Mouse (Mus musculus) T-helper 1 cell (primary cell): ENCODE results near the gene Olfr1206.

Source experiments
- in situ Hi-C: fragments of 300-600 bp; cut with MboI, MseI; formaldehyde crosslinking; loops from one replicate; pipeline ENCODE4 v1.15.1; 2025; ENCODE audit warnings: high pct_unique_total_duplicates

Olfr1206 gene

GRCm38 (mm10) chr2:88862931-88863330, at the start of gene Olfr1206:
Olfr1206 (plus strand) TSS chr2:88863231.
- in situ Hi-C loops = no loop called here

GRCm38 (mm10) chr2:88814196-88814595, 48.8 kb upstream of the Olfr1206 start, which contains the start of gene Olfr1202:
Olfr1202 (plus strand) TSS chr2:88814496.
- in situ Hi-C loops = no loop called here

- in situ Hi-C loops = no loop called here
Measured at GRCm38 (mm10) chr2:88829437-88829836, 33.6 kb upstream of the Olfr1206 start, which contains the start of gene Olfr1205. Olfr1205 (plus strand) TSS chr2:88829737.

- in situ Hi-C loops = no loop called here
Measured at GRCm38 (mm10) chr2:88838477-88838876, 24.6 kb upstream of the Olfr1206 start.

GRCm38 (mm10) chr2:88848992-88849391, 14.0 kb upstream of the Olfr1206 start, which contains the start of gene Olfr1204:
Olfr1204 (plus strand) TSS chr2:88849292.
- in situ Hi-C loops = no loop called here

GRCm38 (mm10) chr2:88902211-88902610, 39.2 kb downstream of the Olfr1206 start, which contains the start of gene Olfr1208:
Olfr1208 (minus strand) TSS chr2:88902311.
- in situ Hi-C loops = no loop called here

GRCm38 (mm10) chr2:88915057-88915456, 52.0 kb downstream of the Olfr1206 start, which contains the start of gene Olfr1209:
Olfr1209 (minus strand) TSS chr2:88915157.
- in situ Hi-C loops = no loop called here
